Mouse (Mus musculus) myocyte (in vitro differentiated cells): ENCODE results near the gene Nat8f5.

ENCODE experiments used
- CEBPB ChIP-seq: IDR thresholded peaks from 2 replicates; pipeline ENCODE4 v1.6.1; 2011; ENCODE audit warnings: mild to moderate bottlenecking, moderate library complexity; ENCODE audit not compliant: poor library complexity, insufficient read depth, severe bottlenecking
- E2F4 ChIP-seq: IDR thresholded peaks from one replicate; pipeline ENCODE4 v1.6.1; 2011; ENCODE audit warnings: mild to moderate bottlenecking, control low read depth, moderate library complexity; ENCODE audit not compliant: insufficient read depth
- MAX ChIP-seq: IDR thresholded peaks from one replicate; pipeline ENCODE4 v1.6.1; 2011; ENCODE audit warnings: low read depth, mild to moderate bottlenecking, control low read depth
- MYOD1 ChIP-seq, 3 experiments: IDR thresholded peaks; one replicate each; pipeline ENCODE4 v1.6.1; 2011; ENCODE audit warnings: control low read depth in 2 of 3, low read depth in 2 of 3, mild to moderate bottlenecking in 2 of 3, moderate library complexity in 1 of 3; ENCODE audit not compliant: insufficient read length in 2 of 3, control insufficient read depth in 1 of 3
- MYOG ChIP-seq, 3 experiments: IDR thresholded peaks; one replicate each; pipeline ENCODE4 v1.6.1; 2011; ENCODE audit warnings: control low read depth in 2 of 3, low read depth in 2 of 3, mild to moderate bottlenecking in 2 of 3; ENCODE audit not compliant: insufficient read length in 2 of 3, control insufficient read depth in 1 of 3, insufficient read depth in 1 of 3
- POLR2A ChIP-seq: IDR thresholded peaks from one replicate; pipeline ENCODE4 v1.6.1; 2011; ENCODE audit warnings: low read depth, mild to moderate bottlenecking, control low read depth, moderate library complexity; ENCODE audit not compliant: insufficient read length
- POLR2AphosphoS2 ChIP-seq: IDR thresholded peaks from one replicate; pipeline ENCODE4 v1.6.1; 2011; ENCODE audit warnings: low read depth, control low read depth; ENCODE audit not compliant: insufficient read length
- REST ChIP-seq: IDR thresholded peaks from one replicate; pipeline ENCODE4 v1.6.1; 2011; ENCODE audit warnings: mild to moderate bottlenecking, control low read depth, moderate library complexity; ENCODE audit not compliant: insufficient read depth, insufficient read length
- SRF ChIP-seq: IDR thresholded peaks from one replicate; pipeline ENCODE4 v1.6.1; 2011; ENCODE audit warnings: low read depth; ENCODE audit not compliant: control insufficient read depth, insufficient read length
- TCF12 ChIP-seq: IDR thresholded peaks from one replicate; pipeline ENCODE4 v1.6.1; 2011; ENCODE audit warnings: mild to moderate bottlenecking, control low read depth; ENCODE audit not compliant: poor library complexity, insufficient read depth, severe bottlenecking
- TCF3 ChIP-seq: IDR thresholded peaks from one replicate; pipeline ENCODE4 v1.6.1; 2011; ENCODE audit warnings: low read depth, control low read depth; ENCODE audit not compliant: insufficient read length
- USF1 ChIP-seq: IDR thresholded peaks from one replicate; pipeline ENCODE4 v1.6.1; 2011; ENCODE audit warnings: low read depth, mild to moderate bottlenecking, control low read depth, moderate library complexity

DNA sequence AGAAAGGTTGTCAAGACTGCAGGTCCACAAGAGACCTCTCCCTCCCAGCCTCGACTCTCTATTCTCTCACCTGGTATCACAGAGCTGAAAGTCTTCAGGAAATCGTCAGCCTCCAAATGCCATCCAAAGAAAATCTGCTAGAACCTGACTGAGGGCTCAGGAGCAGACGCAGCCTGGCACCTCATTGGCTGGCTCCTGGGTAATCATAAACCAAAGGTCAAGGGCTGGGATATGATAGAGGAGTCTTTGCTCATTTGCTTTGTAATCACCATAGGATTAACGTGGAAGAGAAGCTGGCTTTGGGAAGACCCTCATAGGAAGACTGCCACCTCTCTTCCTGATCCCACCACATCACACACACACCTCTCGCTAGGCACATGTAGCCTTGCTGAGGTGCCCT, at the start of gene Nat8f5, which contains the start of gene Nat8f6:
- TF ChIP-seq POLR2AphosphoS2 (no peak), MAX (no peak), E2F4 (no peak), USF1 (no peak), POLR2A (no peak), TCF12 (no peak), CEBPB (no peak), TCF3 (no peak), MYOD1 (IDR thresholded peaks at IDR 0.05; ENCODE audit: control insufficient read depth in 1 of 3, insufficient read length in 2 of 3, low read depth in 2 of 3) (no peak), MYOG (IDR thresholded peaks at IDR 0.05; ENCODE audit: control insufficient read depth in 1 of 3, insufficient read depth in 1 of 3, insufficient read length in 2 of 3, low read depth in 2 of 3) (no peak), REST (no peak), SRF (no peak)
